ENCODE assay signal across 29 mouse cellular contexts in the genomic region with DNA sequence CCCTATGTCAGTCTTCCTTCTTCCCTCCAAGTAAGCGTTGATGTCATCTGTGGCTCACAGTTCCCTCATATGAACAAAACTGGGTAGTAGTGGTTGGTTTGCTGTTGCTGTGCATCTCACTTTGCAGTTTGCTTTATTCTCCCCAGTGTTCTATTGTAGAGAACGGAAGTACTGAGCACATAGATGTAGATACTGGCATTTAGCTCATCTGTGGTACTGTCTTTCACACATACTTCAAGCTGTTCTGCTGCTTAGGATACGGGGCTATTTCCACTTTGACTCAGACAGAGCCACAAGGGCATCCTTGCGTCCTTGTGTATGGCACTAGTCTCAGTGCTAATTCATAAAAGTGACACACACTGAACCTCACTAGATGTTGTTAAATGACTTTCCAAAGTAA.
DNase-seq lines count a peak whose midpoint lies in the region; ATAC-seq lines count a peak whose summit lies in the region.
"Had no signal": no experiment of that assay in that cellular context is flagged by ENCODE, and none has a peak within 500 bp of the region (broad histone marks: within the 10 kb centered on the region; RNA-seq: fewer than 3 reads in every experiment).

No protein-coding gene starts in this region.

- peak; percentile 79 for DNase-seq in heart, adult 11 months
- DNase-seq in heart, postnatal 36 days: no peak
- DNase-seq in heart, adult 18-20 months: no peak
- DNase-seq in cerebellum, postnatal 25 days: no peak
- DNase-seq: adrenal gland, postnatal 36 days; cerebellum, adult 2 months; cerebellum, postnatal 14 days; gastrocnemius, postnatal 25 days; heart, postnatal 10 days; kidney, adult 9 months; kidney, postnatal 10 days; layer of hippocampus, postnatal 36 days; left cerebral cortex, postnatal 4 days; liver, postnatal 0 days; lung, postnatal 36 days; thymus, postnatal 4 days had no signal

- H3K9me3 ChIP-seq in heart, embryonic 15.5 days (replicated peaks): no peaks in the 10 kb centered on the region
- H3K9me3 ChIP-seq in midbrain, embryonic 16.5 days (replicated peaks; ENCODE audit: control insufficient read depth, low read length, poor library complexity, severe bottlenecking): no peaks in the 10 kb centered on the region
- H3K9me3 ChIP-seq: embryonic facial prominence, embryonic 10.5 days; embryonic facial prominence, embryonic 15.5 days; G1E; hindbrain, embryonic 15.5 days; liver, embryonic 12.5 days; megakaryocyte, embryonic 14.5 days; midbrain, embryonic 12.5 days had no signal

- H3K36me3 ChIP-seq in heart, embryonic 15.5 days: peaks cover 19% of the 10 kb centered on the region
- no peaks in the 10 kb centered on the region for H3K36me3 ChIP-seq in midbrain, embryonic 16.5 days (ENCODE audit: control insufficient read depth, insufficient read depth, low read length)
- H3K36me3 ChIP-seq: hindbrain, embryonic 15.5 days; midbrain, embryonic 12.5 days had no signal

- intact Hi-C loops in heart, postnatal 36 days (cut with DNase I): no loop called here

- H3K4me1 ChIP-seq in heart, embryonic 15.5 days (replicated peaks): peaks cover 34% of the 10 kb centered on the region
- H3K4me1 ChIP-seq in midbrain, embryonic 16.5 days (ENCODE audit: control insufficient read depth, insufficient read depth, low read length): no peaks in the 10 kb centered on the region
- H3K4me1 ChIP-seq: embryonic facial prominence, embryonic 15.5 days; hindbrain, embryonic 15.5 days; midbrain, embryonic 12.5 days had no signal

- 84% methylated on average over 4 of the region's 4 CpGs for WGBS in heart, embryonic 15.5 days
- WGBS in midbrain, embryonic 16.5 days: 98% methylated on average over 4 of the region's 4 CpGs

- no peak overlapping the region for H3K9ac ChIP-seq in heart, embryonic 15.5 days
- no peak overlapping the region for H3K9ac ChIP-seq in midbrain, embryonic 16.5 days (ENCODE audit: low read depth, low read length)
- H3K9ac ChIP-seq: embryonic facial prominence, embryonic 15.5 days; hindbrain, embryonic 15.5 days; liver, embryonic 12.5 days; midbrain, embryonic 12.5 days had no signal

- no peaks in the 10 kb centered on the region for H3K27me3 ChIP-seq in heart, embryonic 15.5 days
- H3K27me3 ChIP-seq in midbrain, embryonic 16.5 days (ENCODE audit: control insufficient read depth, insufficient read depth, low read depth, low read length): no peaks in the 10 kb centered on the region
- H3K27me3 ChIP-seq: embryonic facial prominence, embryonic 15.5 days; hindbrain, embryonic 15.5 days; liver, embryonic 12.5 days; megakaryocyte, embryonic 14.5 days; midbrain, embryonic 12.5 days had no signal

- H3K27ac ChIP-seq in heart, embryonic 15.5 days: peak overlapping the region; percentile 84; the same call in 1 of the 2 replicates
- H3K27ac ChIP-seq in midbrain, embryonic 16.5 days (ENCODE audit: low read length): no peak overlapping the region
- H3K27ac ChIP-seq: embryonic facial prominence, embryonic 10.5 days; embryonic facial prominence, embryonic 15.5 days; hindbrain, embryonic 15.5 days; liver, embryonic 12.5 days; midbrain, embryonic 12.5 days had no signal

- ATAC-seq in heart, embryonic 15.5 days (replicated peaks; ENCODE audit: insufficient number of reproducible peaks, insufficient read depth, low FRiP score, low read depth): no peak
- ATAC-seq in CD4-positive, CD25-positive, alpha-beta regulatory T cell, adult 4 months: peak; percentile 72
- peak; percentile 71 for ATAC-seq in inflammation-experienced regulatory T-cells, adult 6 months
- ATAC-seq in midbrain, embryonic 16.5 days: no peak
- ATAC-seq: forebrain, embryonic 14.5 days; intestine, embryonic 16.5 days; liver, embryonic 12.5 days; liver, postnatal 0 days had no signal

- no peak overlapping the region for H3K4me2 ChIP-seq in heart, embryonic 15.5 days
- H3K4me2 ChIP-seq in midbrain, embryonic 16.5 days (ENCODE audit: low read length): no peak overlapping the region
- H3K4me2 ChIP-seq: embryonic facial prominence, embryonic 15.5 days; hindbrain, embryonic 15.5 days; liver, embryonic 12.5 days; midbrain, embryonic 12.5 days had no signal

- H3K4me3 ChIP-seq in heart, embryonic 15.5 days: no peak overlapping the region
- no peak overlapping the region for H3K4me3 ChIP-seq in midbrain, embryonic 16.5 days (ENCODE audit: low read depth, low read length)
- H3K4me3 ChIP-seq: embryonic facial prominence, embryonic 10.5 days; embryonic facial prominence, embryonic 15.5 days; hindbrain, embryonic 15.5 days; liver, embryonic 12.5 days; megakaryocyte, embryonic 14.5 days; midbrain, embryonic 12.5 days had no signal

Comparison
In these comparisons a context has a peak if more than half of its experiments do, and no peak if none do; other contexts are left out.
1. ATAC-seq: peak in CD4-positive, CD25-positive, alpha-beta regulatory T cell, adult 4 months (single experiment) and inflammation-experienced regulatory T-cells, adult 6 months (single experiment); none in heart, embryonic 15.5 days (single experiment) and midbrain, embryonic 16.5 days (single experiment).